Mouse (Mus musculus) midbrain, postnatal 0 days (tissue): Measurements from ENCODE around the gene Xiap. TPM values are rescaled to one million over a fixed set of nuclear protein-coding genes. Genes with fewer than 3 reads are reported as not detected.

Source experiments
- ATAC-seq: fragments of 200-750 bp; cut with Nextera tagmentation; 2 replicates; pipeline ENCODE4 v1.8.0; 2017; ENCODE audit warnings: moderate number of reproducible peaks, mild to moderate bottlenecking, moderate TSS enrichment, moderate library complexity; ENCODE audit not compliant: low FRiP score
- DNase-seq: peaks from one replicate; pipeline ENCODE4 v3.0.0-alpha.2; 2015; ENCODE audit warnings: low spot score
- H3K27ac ChIP-seq: fragments of 300-500 bp; sonication (generic); 2 replicates; pipeline ENCODE4 v1.5.1; 2014; ENCODE audit warnings: low read depth, mild to moderate bottlenecking, low read length, mixed read lengths
- H3K27me3 ChIP-seq: fragments of 300-500 bp; sonication (generic); 2 replicates; pipeline ENCODE4 v1.6.1; 2014; ENCODE audit warnings: low read length, control low read depth, mixed read lengths; ENCODE audit not compliant: insufficient read depth
- H3K36me3 ChIP-seq: fragments of 300-500 bp; sonication (generic); 2 replicates; pipeline ENCODE4 v1.6.1; 2014; ENCODE audit warnings: low read length, control low read depth, mixed read lengths; ENCODE audit not compliant: insufficient read depth
- H3K4me1 ChIP-seq: fragments of 300-500 bp; sonication (generic); 2 replicates; pipeline ENCODE4 v1.6.1; 2014; ENCODE audit warnings: mild to moderate bottlenecking, control low read depth, antibody characterized with exemption, low read length, mixed read lengths; ENCODE audit not compliant: insufficient read depth
- H3K4me2 ChIP-seq: fragments of 300-500 bp; sonication (generic); 2 replicates; pipeline ENCODE4 v1.6.1; 2014; ENCODE audit warnings: low read depth, mild to moderate bottlenecking, low read length, mixed read lengths; ENCODE audit not compliant: poor library complexity, severe bottlenecking
- H3K4me3 ChIP-seq: fragments of 300-500 bp; sonication (generic); 2 replicates; pipeline ENCODE4 v1.5.1; 2014; ENCODE audit warnings: low read depth, mild to moderate bottlenecking, low read length, moderate library complexity
- H3K9ac ChIP-seq: fragments of 300-500 bp; sonication (generic); replicated peaks from 2 replicates; pipeline ENCODE4 v1.6.1; 2014; ENCODE audit warnings: mild to moderate bottlenecking, low read length, moderate library complexity, mixed read lengths; ENCODE audit not compliant: poor library complexity, severe bottlenecking
- H3K9me3 ChIP-seq: fragments of 300-500 bp; sonication (generic); 2 replicates; pipeline ENCODE4 v1.6.1; 2016; ENCODE audit warnings: low read length, control low read depth
- CTCF ChIP-seq: IDR thresholded peaks from 2 replicates; pipeline ENCODE4 v1.5.1; 2016; ENCODE audit warnings: antibody characterized with exemption, mild to moderate bottlenecking
- WGBS: fragments of 180-500 bp; shearing (Covaris S2); extraction: QIAGEN DNeasy Blood & Tissue Kit; methylation state at CpG from one replicate; pipeline ENCODE4 v1.1.7; 2014; 5-methylcytosine and 5-hydroxymethylcytosine counted together
- polyA plus RNA-seq: library from polyadenylated mRNA; unstranded; fragments of >200 nt; fragmentation: Nextera tagmentation; extraction: Ambion mirVana; gene quantifications from 2 replicates; pipeline ENCODE4 v1.2.1, GENCODE M21; 2015
- total RNA-seq: library from RNA; depleted of rRNA; stranded (reverse); fragments of >200 nt; gene quantifications from 2 replicates; pipeline ENCODE4 v1.2.3, GENCODE M21; 2014

Xiap gene
- total and polyA plus RNA-seq, 2 experiments from 2014 or later: 11.8 to 28.2 TPM

GRCm38 (mm10) chrX:42057873-42058272 lies 1.6 kb upstream of the Xiap start:
- no peak overlapping the region for H3K4me3 ChIP-seq
- no peak overlapping the region for H3K27ac ChIP-seq
- no peak for DNase-seq
- no peaks in the 10 kb centered on the region for H3K4me1 ChIP-seq
- ATAC-seq: no peak
- 92% methylated on average over 4 of the region's 4 CpGs for WGBS
- no peaks in the 10 kb centered on the region for H3K27me3 ChIP-seq
- no peaks in the 10 kb centered on the region for H3K9me3 ChIP-seq
- no peak for TF ChIP-seq CTCF
- no peak overlapping the region for H3K4me2 ChIP-seq
- no peak overlapping the region for H3K9ac ChIP-seq
- no peaks in the 10 kb centered on the region for H3K36me3 ChIP-seq

GRCm38 (mm10) chrX:42063621-42064020 lies 4.1 kb downstream of the Xiap start:
- Histone ChIP-seq H3K36me3 (no peaks in the 10 kb centered on the region), H3K27me3 (no peaks in the 10 kb centered on the region), H3K27ac (no peak overlapping the region), H3K9ac (no peak overlapping the region), H3K9me3 (no peaks in the 10 kb centered on the region), H3K4me1 (no peaks in the 10 kb centered on the region), H3K4me3 (no peak overlapping the region), H3K4me2 (no peak overlapping the region)
- DNase-seq: no peak
- 74% methylated on average over 1 of the region's 1 CpGs for WGBS
- no peak for ATAC-seq
- TF ChIP-seq CTCF: no peak

- no peak overlapping the region for H3K9ac ChIP-seq
- DNase-seq (no peak), ATAC-seq (no peak)
- no peaks in the 10 kb centered on the region for H3K4me1 ChIP-seq
- WGBS: 82% methylated on average over 6 of the region's 6 CpGs
- H3K9me3 ChIP-seq: no peaks in the 10 kb centered on the region
- no peak for TF ChIP-seq CTCF
- H3K4me3 ChIP-seq: no peak overlapping the region
- no peaks in the 10 kb centered on the region for H3K27me3 ChIP-seq
- H3K36me3 ChIP-seq: no peaks in the 10 kb centered on the region
- H3K27ac ChIP-seq: no peak overlapping the region
- no peak overlapping the region for H3K4me2 ChIP-seq
Measured at GRCm38 (mm10) chrX:42065086-42065485, 5.6 kb downstream of the Xiap start.

GRCm38 (mm10) chrX:42066771-42067170 lies 7.3 kb downstream of the Xiap start:
- no peak overlapping the region for H3K9ac ChIP-seq
- no peaks in the 10 kb centered on the region for H3K4me1 ChIP-seq
- TF ChIP-seq CTCF: no peak
- 50% methylated on average over 1 of the region's 1 CpGs for WGBS
- ATAC-seq (no peak), DNase-seq (no peak)
- H3K36me3 ChIP-seq: no peaks in the 10 kb centered on the region
- H3K4me2 ChIP-seq: peak overlapping the region; percentile 40; the same call in 1 of the 2 replicates
- no peaks in the 10 kb centered on the region for H3K27me3 ChIP-seq
- H3K27ac ChIP-seq: no peak overlapping the region
- H3K9me3 ChIP-seq: no peaks in the 10 kb centered on the region
- no peak overlapping the region for H3K4me3 ChIP-seq

- Histone ChIP-seq H3K4me3 (peak overlapping the region; percentile 44), H3K9me3 (no peaks in the 10 kb centered on the region), H3K36me3 (no peaks in the 10 kb centered on the region), H3K9ac (peak overlapping the region; percentile 57), H3K4me2 (peak overlapping the region; percentile 40), H3K27ac (peak overlapping the region; percentile 82), H3K27me3 (no peaks in the 10 kb centered on the region), H3K4me1 (no peaks in the 10 kb centered on the region)
- DNase-seq: peak; percentile 78
- no peak for TF ChIP-seq CTCF
- 29% methylated on average over 25 of the region's 27 CpGs for WGBS
- peak; percentile 86 for ATAC-seq
Measured at GRCm38 (mm10) chrX:42067791-42068200, 8.3 kb downstream of the Xiap start.

- TF ChIP-seq CTCF: no peak
- H3K4me1 ChIP-seq: no peaks in the 10 kb centered on the region
- H3K27me3 ChIP-seq: no peaks in the 10 kb centered on the region
- H3K4me2 ChIP-seq: peak overlapping the region; percentile 40
- peak; percentile 88 for ATAC-seq
- peak overlapping the region; percentile 82 for H3K27ac ChIP-seq
- H3K9ac ChIP-seq: peak overlapping the region; percentile 57
- H3K4me3 ChIP-seq: peak overlapping the region; percentile 44
- DNase-seq: peak; percentile 82
- WGBS: 21% methylated on average over 30 of the region's 37 CpGs
- H3K36me3 ChIP-seq: no peaks in the 10 kb centered on the region
- H3K9me3 ChIP-seq: no peaks in the 10 kb centered on the region
Measured at GRCm38 (mm10) chrX:42068201-42068874, 8.9 kb downstream of the Xiap start.
